Mouse (Mus musculus) ES-Bruce4 (cell line): ENCODE data around the gene Farsb. TPM values are rescaled to one million over a fixed set of nuclear protein-coding genes. Genes with fewer than 3 reads are reported as not detected.

Source experiments
- H3K27ac ChIP-seq: 2 replicates; pipeline ENCODE4 v1.5.1; 2012; ENCODE audit warnings: low read length, inconsistent platforms; ENCODE audit not compliant: insufficient read depth
- H3K27me3 ChIP-seq: 2 replicates; pipeline ENCODE4 v1.6.1; 2012; ENCODE audit warnings: mild to moderate bottlenecking, low read length, inconsistent platforms; ENCODE audit not compliant: control insufficient read depth, poor library complexity, insufficient read depth, severe bottlenecking
- H3K36me3 ChIP-seq: 2 replicates; pipeline ENCODE4 v1.6.1; 2012; ENCODE audit warnings: inconsistent platforms, mild to moderate bottlenecking, low read length, moderate library complexity; ENCODE audit not compliant: control insufficient read depth, poor library complexity, insufficient read depth, severe bottlenecking
- H3K4me1 ChIP-seq: one replicate; pipeline ENCODE4 v1.8.1; 2011; ENCODE audit warnings: low read length; ENCODE audit not compliant: control insufficient read depth, insufficient read depth
- H3K4me3 ChIP-seq: 2 replicates; pipeline ENCODE4 v1.5.1; 2011; ENCODE audit warnings: low read depth, mild to moderate bottlenecking, low read length
- H3K9ac ChIP-seq: 2 replicates; pipeline ENCODE4 v1.6.1; 2012; ENCODE audit warnings: low read depth, mild to moderate bottlenecking, inconsistent platforms; ENCODE audit not compliant: poor library complexity, severe bottlenecking
- H3K9me3 ChIP-seq: replicated peaks from 2 replicates; pipeline ENCODE4 v1.6.1; 2012; ENCODE audit warnings: mild to moderate bottlenecking, low read length, inconsistent platforms; ENCODE audit not compliant: control insufficient read depth, poor library complexity, insufficient read depth, severe bottlenecking
- CTCF ChIP-seq: IDR thresholded peaks from one replicate; pipeline ENCODE4 v1.8.1; 2011; ENCODE audit warnings: low read depth, low read length
- EP300 ChIP-seq: IDR thresholded peaks from 2 replicates; pipeline ENCODE4 v1.6.1; 2011; ENCODE audit warnings: low read depth, low read length; ENCODE audit not compliant: insufficient read depth
- POLR2A ChIP-seq: IDR thresholded peaks from one replicate; pipeline ENCODE4 v1.8.1; 2011; ENCODE audit warnings: low read length; ENCODE audit not compliant: insufficient read depth
- polyA plus RNA-seq: library from polyadenylated mRNA; stranded (reverse); fragments of >200 nt; gene quantifications from 2 replicates; pipeline ENCODE4 v1.2.4, GENCODE M21; 2011; ENCODE audit warnings: low read depth; ENCODE audit not compliant: missing spikeins, insufficient read depth, insufficient read length

Farsb gene
- polyA plus RNA-seq = 171 and 179 TPM in 2 replicates

- H3K9ac ChIP-seq = peak within 1 kb of the TSS; percentile 76
- peak within 1 kb of the TSS; percentile 98 for H3K4me3 ChIP-seq
- H3K27me3 ChIP-seq = no peaks in the 10 kb centered on the region
- no peak for TF ChIP-seq POLR2A
- TF ChIP-seq EP300 = no peak
- no peak for TF ChIP-seq CTCF
- H3K4me1 ChIP-seq = peaks cover 5% of the 10 kb centered on the region
- peaks cover 13% of the 10 kb centered on the region for H3K36me3 ChIP-seq
- H3K27ac ChIP-seq = peak within 1 kb of the TSS; percentile 56; the same call in 1 of the 2 replicates
- no peaks in the 10 kb centered on the region for H3K9me3 ChIP-seq
Observed at GRCm38 (mm10) chr1:78488752-78489492, at the start of gene Farsb. Gene Farsb (minus strand): TSS chr1:78488897.

- H3K4me1 ChIP-seq = no peaks in the 10 kb centered on the region
- TF ChIP-seq POLR2A (no peak), EP300 (no peak), CTCF (no peak)
- H3K27me3 ChIP-seq = no peaks in the 10 kb centered on the region
- H3K27ac ChIP-seq = no peak overlapping the region
- H3K9me3 ChIP-seq = no peaks in the 10 kb centered on the region
- H3K9ac ChIP-seq = no peak overlapping the region
- H3K4me3 ChIP-seq = no peak overlapping the region
- no peaks in the 10 kb centered on the region for H3K36me3 ChIP-seq
Observed at GRCm38 (mm10) chr1:78538396-78538795, 49.7 kb upstream of the Farsb start.

- no peak for TF ChIP-seq CTCF
- no peak for TF ChIP-seq POLR2A
- no peak for TF ChIP-seq EP300
- H3K9ac ChIP-seq = no peak overlapping the region
- H3K27me3 ChIP-seq = no peaks in the 10 kb centered on the region
- H3K27ac ChIP-seq = no peak overlapping the region
- H3K9me3 ChIP-seq = no peaks in the 10 kb centered on the region
- no peaks in the 10 kb centered on the region for H3K4me1 ChIP-seq
- no peak overlapping the region for H3K4me3 ChIP-seq
- no peaks in the 10 kb centered on the region for H3K36me3 ChIP-seq
Observed at GRCm38 (mm10) chr1:78537494-78538010, 48.9 kb upstream of the Farsb start.

DNA sequence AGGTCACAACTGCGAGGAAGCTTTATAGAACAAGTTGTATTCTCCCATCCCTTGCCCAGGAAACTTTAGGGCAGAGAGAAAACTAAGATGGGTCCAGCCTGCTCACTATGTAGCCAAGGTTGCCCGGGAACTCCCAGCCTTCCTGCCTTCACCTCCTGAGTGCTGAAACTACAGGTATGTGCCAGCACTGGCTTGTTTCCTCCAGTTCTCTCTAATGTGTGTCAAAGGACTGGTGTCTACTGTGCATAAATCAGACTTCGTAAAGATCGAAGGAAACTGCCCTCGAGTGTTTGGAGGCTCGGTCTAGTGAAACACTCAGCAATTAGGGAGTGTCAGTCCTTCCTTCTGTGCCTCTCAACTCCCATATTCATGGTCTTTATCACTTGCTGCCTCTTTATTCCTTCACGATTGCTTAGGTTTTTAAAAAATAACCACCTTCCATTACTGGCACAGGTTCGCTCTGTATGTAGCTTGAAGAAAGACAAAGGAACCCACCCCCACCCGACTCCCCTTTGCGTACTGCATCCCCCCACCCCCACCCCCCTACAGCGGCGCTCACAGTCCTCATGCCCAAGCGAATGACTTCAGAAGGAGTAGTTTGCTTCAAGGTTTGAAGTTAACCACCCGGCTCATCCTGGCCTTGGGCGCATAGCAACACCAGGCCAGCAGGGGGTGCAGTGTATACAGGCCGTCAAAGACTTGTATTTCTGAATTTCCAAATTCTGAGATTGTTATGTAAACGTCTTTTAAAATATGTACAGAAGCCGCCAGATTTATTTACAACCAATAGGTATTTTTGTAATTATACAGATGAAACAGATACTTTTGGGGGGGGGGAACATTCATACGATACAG lies 47.8 kb upstream of the Farsb start:
- no peaks in the 10 kb centered on the region for H3K9me3 ChIP-seq
- no peaks in the 10 kb centered on the region for H3K36me3 ChIP-seq
- H3K27me3 ChIP-seq = no peaks in the 10 kb centered on the region
- no peak overlapping the region for H3K4me3 ChIP-seq
- no peak for TF ChIP-seq EP300
- TF ChIP-seq CTCF = peak; percentile 75
- H3K27ac ChIP-seq = no peak overlapping the region
- H3K9ac ChIP-seq = no peak overlapping the region
- H3K4me1 ChIP-seq = no peaks in the 10 kb centered on the region

GRCm38 (mm10) chr1:78534428-78535150 lies 45.9 kb upstream of the Farsb start:
- no peak overlapping the region for H3K9ac ChIP-seq
- no peaks in the 10 kb centered on the region for H3K9me3 ChIP-seq
- TF ChIP-seq EP300 (no peak), POLR2A (no peak), CTCF (no peak)
- H3K4me3 ChIP-seq = no peak overlapping the region
- no peaks in the 10 kb centered on the region for H3K27me3 ChIP-seq
- no peaks in the 10 kb centered on the region for H3K4me1 ChIP-seq
- no peak overlapping the region for H3K27ac ChIP-seq
- no peaks in the 10 kb centered on the region for H3K36me3 ChIP-seq
